8 mouse cellular contexts compared by ENCODE assay signal in genomic region chr8:70373397-70374317, GRCm38 (mm10). TPM values are rescaled to one million over a fixed set of nuclear protein-coding genes. Genes with fewer than 3 reads are reported as not detected.
DNase-seq lines count a peak whose midpoint lies in the region; ATAC-seq and TF ChIP-seq lines count a peak whose summit lies in the region.

Gene Comp (plus strand): TSS chr8:70373558.

- WGBS in kidney, embryonic 14.5 days, result 4% methylated on average over 47 of the region's 47 CpGs
- WGBS in cerebellum, adult 2 months, result 8% methylated on average over 47 of the region's 47 CpGs
- WGBS in hindbrain, embryonic 13.5 days, result 3% methylated on average over 47 of the region's 47 CpGs
- 5% methylated on average over 47 of the region's 47 CpGs for WGBS in midbrain, postnatal 0 days

- TF ChIP-seq CTCF in cerebellum, adult 2 months (IDR thresholded peaks at IDR 0.05; ENCODE audit: borderline replicate concordance, insufficient read depth, low read depth, low read length), result no peak
- no peak for TF ChIP-seq CTCF in midbrain, postnatal 0 days (IDR thresholded peaks at IDR 0.05)

- H3K9me3 ChIP-seq in kidney, embryonic 14.5 days (ENCODE audit: control insufficient read depth, low read length), result no peaks in the 10 kb centered on the region
- no peaks in the 10 kb centered on the region for H3K9me3 ChIP-seq in hindbrain, embryonic 13.5 days
- H3K9me3 ChIP-seq in midbrain, postnatal 0 days (ENCODE audit: low read length), result no peaks in the 10 kb centered on the region

- peaks cover 71% of the 10 kb centered on the region for H3K27me3 ChIP-seq in kidney, embryonic 14.5 days (ENCODE audit: control insufficient read depth, insufficient read depth, low read length)
- peaks cover 3% of the 10 kb centered on the region; the same call in 1 of the 2 replicates for H3K27me3 ChIP-seq in cerebellum, adult 2 months (ENCODE audit: control insufficient read depth, insufficient read depth, low read length)
- peaks cover 89% of the 10 kb centered on the region for H3K27me3 ChIP-seq in hindbrain, embryonic 13.5 days
- peaks cover 53% of the 10 kb centered on the region for H3K27me3 ChIP-seq in midbrain, postnatal 0 days (ENCODE audit: insufficient read depth, low read length)

- peaks cover 18% of the 10 kb centered on the region for H3K4me1 ChIP-seq in kidney, embryonic 14.5 days (ENCODE audit: control insufficient read depth, insufficient read depth, low read length)
- H3K4me1 ChIP-seq in cerebellum, adult 2 months (ENCODE audit: control insufficient read depth, insufficient read depth, low read length), result peaks cover 4% of the 10 kb centered on the region; the same call in 1 of the 2 replicates
- peaks cover 27% of the 10 kb centered on the region for H3K4me1 ChIP-seq in hindbrain, embryonic 13.5 days (replicated peaks)
- H3K4me1 ChIP-seq in midbrain, postnatal 0 days (ENCODE audit: insufficient read depth, low read length), result no peaks in the 10 kb centered on the region

- H3K36me3 ChIP-seq in kidney, embryonic 14.5 days (ENCODE audit: control insufficient read depth, insufficient read depth, low read length), result no peaks in the 10 kb centered on the region
- H3K36me3 ChIP-seq in hindbrain, embryonic 13.5 days, result no peaks in the 10 kb centered on the region
- H3K36me3 ChIP-seq in midbrain, postnatal 0 days (ENCODE audit: insufficient read depth, low read length), result no peaks in the 10 kb centered on the region

- no peak for DNase-seq in kidney, postnatal 10 days
- DNase-seq in cerebellum, adult 2 months, result peak in 1 of 2 experiments; percentile 48
- DNase-seq in midbrain, postnatal 0 days (ENCODE audit: low spot score), result no peak
- DNase-seq in adrenal gland, adult (ENCODE audit: inconsistent age in 2 of 2, low spot score in 1 of 2), result no peak
- DNase-seq in layer of hippocampus, adult 18-20 months (ENCODE audit: low spot score in 2 of 2), result no peak

- peak within 1 kb of the TSS; percentile 42 for H3K4me2 ChIP-seq in kidney, embryonic 14.5 days (replicated peaks; ENCODE audit: low read depth, low read length)
- H3K4me2 ChIP-seq in hindbrain, embryonic 13.5 days, result peak within 1 kb of the TSS; percentile 48
- H3K4me2 ChIP-seq in midbrain, postnatal 0 days (ENCODE audit: low read depth, low read length, poor library complexity, severe bottlenecking), result peak within 1 kb of the TSS; percentile 30

- TF ChIP-seq POLR2A in cerebellum, adult 2 months (IDR thresholded peaks at IDR 0.05; ENCODE audit: borderline replicate concordance, insufficient read depth, low read length), result no peak

- no peak within 1 kb of the TSS for H3K9ac ChIP-seq in kidney, embryonic 14.5 days (ENCODE audit: low read depth, low read length)
- H3K9ac ChIP-seq in hindbrain, embryonic 13.5 days, result no peak within 1 kb of the TSS
- no peak within 1 kb of the TSS for H3K9ac ChIP-seq in midbrain, postnatal 0 days (replicated peaks; ENCODE audit: low read length, poor library complexity, severe bottlenecking)

- H3K4me3 ChIP-seq in kidney, embryonic 14.5 days (ENCODE audit: low read length), result peak within 1 kb of the TSS; percentile 40
- peak within 1 kb of the TSS; percentile 60 for H3K4me3 ChIP-seq in cerebellum, adult 2 months (replicated peaks; ENCODE audit: insufficient read depth, low read depth, low read length)
- peak within 1 kb of the TSS; percentile 32 for H3K4me3 ChIP-seq in hindbrain, embryonic 13.5 days
- peak within 1 kb of the TSS; percentile 19; the same call in 1 of the 2 replicates for H3K4me3 ChIP-seq in midbrain, postnatal 0 days (ENCODE audit: low read depth, low read length)

- ATAC-seq in kidney, embryonic 14.5 days (ENCODE audit: low FRiP score, low TSS enrichment), result peak; percentile 4
- ATAC-seq in hindbrain, embryonic 13.5 days (ENCODE audit: low FRiP score), result no peak
- ATAC-seq in midbrain, postnatal 0 days (ENCODE audit: low FRiP score), result no peak
- ATAC-seq in megakaryocyte-erythroid progenitor cell, adult 5-6 weeks (replicated peaks; ENCODE audit: low FRiP score, low TSS enrichment, poor library complexity, severe bottlenecking), result no peak

- no peak within 1 kb of the TSS for H3K27ac ChIP-seq in kidney, embryonic 14.5 days (ENCODE audit: low read depth, low read length)
- peak within 1 kb of the TSS; percentile 9; the same call in 1 of the 2 replicates for H3K27ac ChIP-seq in cerebellum, adult 2 months (ENCODE audit: insufficient read depth, low read length)
- no peak within 1 kb of the TSS for H3K27ac ChIP-seq in hindbrain, embryonic 13.5 days
- no peak within 1 kb of the TSS for H3K27ac ChIP-seq in midbrain, postnatal 0 days (ENCODE audit: low read depth, low read length)

RNA-seq across cellular contexts. Expression of gene Comp, which starts in this region (rescaled TPM):
- 0.14 and 0.26 TPM in 2 replicates for polyA plus RNA-seq in kidney, embryonic 14.5 days (2014; fragmentation: Nextera tagmentation; extraction: Ambion mirVana)
- 2.2 and 3.1 TPM in 2 replicates for polyA plus RNA-seq in cerebellum, adult 2 months (2012; rRNA removed)
- polyA plus RNA-seq in hindbrain, embryonic 13.5 days (2015; fragmentation: Nextera tagmentation; extraction: Ambion mirVana), result 0.14 and 0.96 TPM in 2 replicates
- total RNA-seq in midbrain, postnatal 0 days (2014; rRNA removed), result 0.19 and 0.49 TPM in 2 replicates
- 0.38 and 0.77 TPM in 2 replicates for polyA plus RNA-seq in midbrain, postnatal 0 days (2015; fragmentation: Nextera tagmentation; extraction: Ambion mirVana)
- 0.15 and 1.2 TPM in 2 replicates for total RNA-seq in megakaryocyte-erythroid progenitor cell, adult 5-6 weeks (2014; fragmentation: Nextera tagmentation)
- total RNA-seq in megakaryocyte-erythroid progenitor cell, adult 5-6 weeks (2017), result 2.3 TPM in 1 of 2 replicates, not detected in the other
- total RNA-seq in layer of hippocampus, adult 18-20 months (2021), result under 1 TPM; 0.13 to 0.42 TPM

Comparison
In these comparisons a context has a peak if more than half of its experiments do, and no peak if none do; other contexts are left out.
1. Peak in ATAC-seq, H3K4me3 ChIP-seq and H3K4me2 ChIP-seq in kidney, embryonic 14.5 days; RNA of the gene not detected or under 1 TPM.